Mouse (Mus musculus) thymus, adult 18-20 months (tissue): Measurements from ENCODE around the gene Gm39566.
"Not testable (repeated sequence)": the region's sequence is repeated elsewhere in the genome, so short reads cannot be mapped to it uniquely, and the experiment has no call there.

Experiments
- DNase-seq, 2 experiments: peaks; one replicate each; pipeline ENCODE4 v3.0.0; 2022; ENCODE audit warnings: mixed read lengths in 2 of 2

Gene Gm39566

DNA sequence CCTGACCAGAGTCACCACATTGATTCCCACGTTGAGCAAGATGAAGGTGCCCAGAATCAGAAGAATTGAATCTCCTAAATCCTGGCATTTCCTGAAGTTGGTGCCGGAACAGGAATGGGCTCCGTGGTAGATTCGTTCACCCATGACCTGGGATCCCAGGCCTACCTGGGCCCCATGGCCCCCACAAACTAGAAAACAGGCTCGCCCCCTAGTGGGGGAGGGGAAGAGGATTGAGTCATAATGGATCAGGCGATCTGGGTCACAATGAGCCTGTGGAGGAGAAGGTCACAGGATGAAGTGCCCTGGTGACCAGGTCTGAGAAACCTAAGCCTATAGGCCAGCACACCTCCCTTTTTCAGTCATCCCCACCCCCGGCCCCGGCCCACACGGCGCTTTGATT lies at the start of gene Gm39566:
Gene Gm39566, minus strand, starts transcription at position 144 of the 400 bp plus-strand sequence.
- DNase-seq = no peak

DNA sequence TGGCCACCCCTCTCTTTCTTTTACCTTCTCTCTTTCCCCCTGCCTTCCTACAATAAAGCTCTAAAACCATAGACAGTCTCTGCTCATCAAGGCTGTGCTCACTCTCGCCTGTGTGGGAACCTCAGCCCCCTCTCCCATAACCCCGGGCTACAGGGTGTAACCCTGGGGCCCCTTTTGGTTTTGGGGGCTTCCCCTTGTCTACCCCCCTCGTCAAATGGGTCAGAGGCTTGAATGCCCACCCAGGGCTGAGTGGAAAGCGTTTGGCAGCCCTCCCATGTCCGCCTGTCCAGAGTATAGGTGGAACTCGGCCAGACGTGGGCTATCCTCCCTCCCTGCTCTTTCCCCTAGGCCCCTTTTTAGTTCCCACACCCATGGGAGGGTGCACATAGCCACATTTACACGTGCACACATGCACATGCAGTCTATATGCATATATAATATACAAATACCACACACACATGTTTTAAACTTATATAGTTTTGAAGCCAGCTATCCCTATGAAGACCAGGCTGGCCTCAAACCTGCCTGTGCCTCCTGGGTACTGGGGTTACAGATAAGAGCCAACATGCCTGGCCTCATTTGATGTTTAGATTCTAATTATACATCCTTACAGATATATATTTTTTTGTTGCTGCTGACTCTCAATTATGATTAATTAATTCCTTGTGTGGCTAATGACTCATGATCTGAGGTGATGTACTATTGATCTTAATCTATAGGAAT lies 49.2 kb upstream of the Gm39566 start:
- no peak for DNase-seq

DNA sequence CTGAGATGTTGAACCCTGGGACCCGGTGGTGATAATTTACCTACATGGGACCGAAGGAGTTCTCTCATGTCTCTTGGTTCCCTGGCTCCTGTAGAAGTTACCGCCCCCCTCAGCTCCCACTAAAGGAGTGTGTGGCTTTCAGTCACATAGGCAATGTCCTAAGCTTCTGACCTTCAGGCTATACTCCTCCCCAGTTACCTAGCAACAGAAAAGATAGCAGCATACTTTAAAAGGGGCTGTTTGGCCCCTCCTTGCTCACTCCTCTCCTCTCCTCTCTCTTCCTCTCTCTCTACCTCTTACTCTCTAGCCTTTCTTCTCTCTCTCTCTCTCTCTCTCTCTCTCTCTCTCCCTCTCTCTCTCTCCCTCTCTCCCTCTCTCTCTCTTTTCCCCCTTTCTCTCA lies 48.6 kb upstream of the Gm39566 start:
- not testable (repeated sequence) for DNase-seq

DNA sequence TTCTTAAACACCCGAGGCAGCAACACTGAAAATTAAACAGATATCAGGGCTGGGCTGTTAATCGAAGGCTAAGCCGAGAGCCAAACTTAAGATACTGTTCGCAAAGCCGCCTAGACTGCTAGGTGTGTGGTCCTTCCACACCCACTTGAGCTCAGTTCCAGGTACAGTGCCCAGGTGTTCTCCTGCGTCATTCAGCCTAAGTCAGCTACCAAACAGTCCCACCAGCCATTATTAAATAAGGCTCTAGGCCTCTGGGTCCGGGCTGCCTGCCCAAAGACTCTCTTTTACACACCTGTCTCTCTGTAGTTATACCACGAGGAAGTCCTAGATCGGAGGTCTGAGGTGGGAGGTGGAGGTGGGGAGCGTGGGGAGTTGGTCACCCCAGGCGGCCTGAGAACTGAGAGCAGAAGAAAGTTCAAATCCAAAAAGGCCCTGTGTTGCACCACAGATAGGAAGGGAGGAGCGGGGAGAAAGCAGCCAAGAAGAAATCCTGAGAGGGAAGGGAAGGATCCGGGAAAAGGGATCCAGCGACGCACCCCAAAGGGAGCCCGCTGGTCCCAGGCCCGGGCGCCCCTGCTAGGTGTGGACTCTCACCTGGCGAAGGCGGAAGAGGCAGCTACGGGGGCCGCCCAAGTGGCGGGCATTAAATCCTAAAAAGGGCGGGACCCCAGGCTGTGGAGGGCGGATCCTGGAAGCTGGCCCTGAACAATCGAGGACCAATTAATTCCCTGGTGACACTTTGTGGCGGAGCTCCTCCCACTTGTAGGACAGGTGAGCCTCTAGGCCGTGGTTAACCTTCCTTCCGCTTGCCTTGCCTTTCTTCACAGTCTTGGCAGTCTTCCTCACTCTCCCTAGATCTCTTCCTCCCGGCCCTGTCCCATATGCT lies 43.3 kb upstream of the Gm39566 start, which contains the start of gene Tnk1:
Gene Tnk1, minus strand, starts transcription at position 618 of the 886 bp plus-strand sequence.
- no peak for DNase-seq

DNA sequence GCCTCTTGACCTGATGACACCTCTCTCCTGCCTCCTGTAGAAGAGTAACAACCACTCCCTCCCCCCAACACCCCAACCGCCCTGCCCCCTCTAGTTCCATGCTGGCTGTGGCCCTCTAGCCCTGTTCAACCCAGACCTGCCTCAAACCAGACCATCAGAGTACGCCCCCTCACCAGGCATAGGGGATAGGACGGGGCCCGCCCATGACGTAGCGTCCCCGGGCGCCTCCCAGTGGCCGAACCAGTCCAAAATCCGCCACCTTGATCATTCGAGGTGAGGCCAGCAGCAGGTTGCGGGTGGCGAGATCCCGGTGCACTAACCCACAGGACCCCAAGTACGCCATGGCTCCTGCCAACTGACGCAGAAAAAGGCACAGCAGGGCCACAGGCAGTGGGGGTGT lies 40.2 kb upstream of the Gm39566 start:
- DNase-seq = peak in 1 of 2 experiments; percentile 31

DNA sequence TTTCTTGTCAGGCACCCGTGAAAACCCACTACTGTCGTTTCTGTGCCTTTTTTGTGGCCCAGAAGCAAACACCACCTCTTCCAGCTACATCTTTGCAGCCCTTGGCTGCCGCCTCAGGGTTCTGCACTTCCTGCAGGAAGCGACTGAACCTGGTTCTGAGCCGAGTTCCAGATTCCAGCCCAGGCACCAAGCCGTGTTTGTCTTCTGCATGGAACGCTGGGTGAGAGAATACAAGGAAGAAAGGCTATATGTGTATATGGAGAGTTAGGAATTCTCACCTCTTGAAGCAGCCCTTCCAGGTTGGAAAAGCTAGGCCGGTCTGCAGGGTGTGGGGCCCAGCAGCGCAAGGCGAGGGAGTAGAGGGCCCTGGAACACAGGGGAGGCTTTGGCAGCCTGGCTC lies 39.6 kb upstream of the Gm39566 start:
- DNase-seq = no peak

DNA sequence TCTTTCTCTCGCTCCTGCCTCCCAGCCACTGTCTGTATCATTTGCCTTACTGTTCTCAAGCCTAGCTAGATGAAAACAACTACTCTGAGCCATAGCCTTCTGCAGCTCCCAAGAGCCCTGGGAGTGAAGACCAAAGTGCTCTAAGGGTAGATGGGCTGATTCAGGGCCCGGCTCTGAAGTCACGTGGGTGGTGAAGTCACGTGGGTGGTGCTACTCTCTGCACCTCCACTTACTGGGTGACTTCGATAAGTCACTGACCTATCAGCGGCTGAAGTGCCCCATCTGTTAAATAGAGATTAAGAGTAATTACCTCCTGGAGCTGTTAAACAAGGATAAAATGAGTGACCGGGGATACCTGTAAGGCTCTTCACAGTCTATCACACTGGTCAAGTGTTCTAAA lies 38.9 kb upstream of the Gm39566 start:
- DNase-seq = no peak

DNA sequence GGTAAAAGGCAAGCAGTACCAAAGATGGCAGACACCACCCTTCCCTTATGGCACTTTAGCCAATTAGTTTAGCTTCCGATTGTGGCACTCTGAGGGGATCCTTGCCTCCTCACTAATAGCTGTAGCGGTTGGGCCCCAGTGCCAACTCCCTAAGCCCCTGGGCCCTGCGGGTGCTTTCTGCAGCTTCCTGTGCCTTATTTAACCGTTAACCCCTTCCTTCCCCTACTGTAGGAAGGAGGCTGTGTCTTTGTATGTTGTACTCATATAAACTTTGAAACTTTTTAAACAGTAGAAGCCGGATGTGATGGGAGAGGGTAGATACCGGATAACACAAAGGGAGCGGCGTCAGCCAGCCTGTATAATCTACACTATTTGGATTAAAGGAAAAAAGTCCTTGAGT lies 35.7 kb upstream of the Gm39566 start:
- no peak for DNase-seq

DNA sequence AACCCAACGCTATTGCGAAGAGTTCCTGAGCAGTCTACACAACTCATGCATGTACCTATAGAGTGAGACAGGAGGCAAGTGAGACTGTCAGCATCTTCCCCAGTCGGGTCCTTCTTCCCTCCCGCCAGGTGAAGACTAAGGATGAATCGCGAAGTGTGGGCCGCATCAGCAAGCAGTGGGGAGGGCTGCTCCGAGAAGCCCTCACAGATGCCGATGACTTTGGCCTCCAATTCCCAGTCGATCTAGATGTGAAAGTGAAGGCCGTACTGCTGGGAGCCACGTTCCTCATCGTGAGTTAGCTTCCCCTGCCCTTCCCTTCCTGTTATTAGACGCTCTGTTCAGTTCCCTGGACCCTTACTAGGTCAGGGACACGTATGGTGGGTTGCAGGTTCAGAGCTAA lies 34.8 kb upstream of the Gm39566 start:
- no peak for DNase-seq

DNA sequence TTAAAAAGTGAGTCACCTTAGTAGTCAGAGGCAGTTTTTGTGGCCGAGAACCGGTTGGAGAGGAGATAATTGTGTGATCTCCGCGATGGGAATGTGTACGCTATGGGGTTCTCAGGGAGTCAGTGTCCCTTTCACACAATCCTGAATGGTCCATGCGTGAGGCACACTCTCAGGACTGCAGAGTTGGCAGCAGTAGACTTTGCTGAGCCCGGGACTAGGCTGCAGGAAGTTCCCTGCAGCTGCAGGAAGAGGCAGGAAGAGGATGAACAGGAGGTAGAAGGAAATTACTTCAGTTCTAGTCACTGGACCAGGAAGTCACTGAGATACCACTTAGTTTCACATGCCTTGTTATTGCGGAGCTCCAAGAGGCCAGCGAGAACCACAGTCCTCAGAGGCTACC lies 34.0 kb upstream of the Gm39566 start:
- no peak for DNase-seq

DNA sequence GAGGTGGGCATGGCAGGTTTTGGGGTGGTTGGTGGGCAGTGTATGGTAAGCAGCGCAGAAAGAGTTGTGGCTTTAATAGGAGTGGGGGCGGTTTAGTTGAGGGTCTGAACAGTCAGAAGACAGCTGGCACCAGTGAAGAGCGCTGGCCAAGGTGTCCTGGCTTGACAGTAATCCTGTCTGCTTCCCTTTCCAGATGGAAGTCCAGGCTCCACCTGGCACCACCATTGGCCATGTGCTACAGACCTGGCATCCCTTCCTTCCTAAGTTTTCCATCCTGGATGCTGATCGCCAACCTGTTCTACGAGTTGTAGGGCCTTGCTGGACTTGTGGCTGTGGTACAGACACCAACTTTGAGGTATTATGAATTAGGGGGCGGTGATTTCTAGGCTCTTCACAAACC lies 32.9 kb upstream of the Gm39566 start:
- no peak for DNase-seq

DNA sequence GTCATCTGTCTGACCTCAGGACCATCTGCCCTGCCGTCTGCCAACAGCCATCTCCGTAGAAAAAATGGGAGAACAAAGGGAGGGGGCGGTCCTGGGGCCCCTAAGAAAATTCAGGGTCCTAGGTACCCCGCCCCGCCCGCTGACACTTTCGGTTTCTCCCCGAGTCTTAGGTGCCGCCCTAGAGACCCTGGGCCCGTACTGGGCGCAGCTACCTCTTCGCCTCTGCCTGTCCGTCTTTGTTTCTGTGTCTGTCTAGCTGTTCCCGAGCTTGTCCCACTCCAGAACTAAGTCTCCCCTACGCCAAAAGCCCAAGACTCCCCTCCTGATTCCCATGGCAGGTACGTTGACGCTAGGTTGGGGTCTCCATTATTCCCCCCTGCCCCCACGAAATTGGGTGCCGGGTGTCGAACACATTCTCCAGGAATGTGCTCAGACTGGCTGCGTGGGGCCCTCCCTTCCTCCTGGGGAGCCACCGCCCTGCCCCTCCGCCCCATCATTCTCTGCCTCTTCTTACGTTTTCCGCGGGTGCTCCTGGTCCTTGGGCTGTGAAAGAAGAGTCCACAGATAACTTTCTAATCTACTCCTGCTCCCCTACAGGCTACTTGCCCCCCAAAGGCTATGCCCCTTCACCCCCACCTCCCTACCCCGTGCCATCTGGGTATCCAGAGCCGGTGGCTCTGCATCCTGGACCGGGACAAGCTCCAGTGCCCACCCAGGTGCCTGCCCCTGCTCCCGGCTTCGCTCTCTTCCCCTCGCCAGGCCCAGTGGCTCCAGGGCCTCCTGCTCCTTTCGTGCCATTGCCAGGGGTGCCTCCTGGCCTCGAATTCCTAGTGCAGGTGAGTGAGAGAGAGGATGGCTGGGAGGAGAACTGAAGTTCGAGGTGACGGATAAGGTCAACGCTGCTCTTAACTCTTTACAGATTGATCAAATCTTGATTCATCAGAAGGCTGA lies 31.9 kb upstream of the Gm39566 start:
- no peak for DNase-seq

DNA sequence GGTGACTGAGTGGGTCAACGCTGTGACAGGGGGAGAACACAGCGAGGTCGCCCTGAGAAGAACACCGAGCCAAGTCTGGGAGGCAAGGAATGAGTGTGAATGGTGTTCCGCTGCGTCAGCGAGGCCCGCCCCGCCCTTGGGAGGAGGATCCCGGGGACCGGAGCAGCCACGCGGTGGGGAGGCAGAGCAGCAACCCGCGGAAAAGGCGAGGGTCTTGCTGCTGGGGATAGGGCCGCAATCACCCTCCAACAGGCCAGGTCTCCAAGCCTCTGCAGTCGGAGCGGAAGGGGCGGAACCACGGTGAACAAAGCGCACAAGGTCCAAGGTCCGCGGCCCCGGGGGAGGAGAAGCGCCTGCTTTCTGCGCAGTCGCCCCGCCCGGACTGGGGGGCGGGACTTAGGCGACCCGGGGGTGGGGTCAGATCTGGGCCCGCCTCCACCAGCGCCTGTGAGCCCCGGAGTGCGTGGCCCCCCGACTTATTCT lies 31.1 kb upstream of the Gm39566 start, which contains the start of gene Plscr3:
Gene Plscr3, plus strand, starts transcription at position 179 of the 483 bp plus-strand sequence.
- DNase-seq = peak; percentile 85 to 87

DNA sequence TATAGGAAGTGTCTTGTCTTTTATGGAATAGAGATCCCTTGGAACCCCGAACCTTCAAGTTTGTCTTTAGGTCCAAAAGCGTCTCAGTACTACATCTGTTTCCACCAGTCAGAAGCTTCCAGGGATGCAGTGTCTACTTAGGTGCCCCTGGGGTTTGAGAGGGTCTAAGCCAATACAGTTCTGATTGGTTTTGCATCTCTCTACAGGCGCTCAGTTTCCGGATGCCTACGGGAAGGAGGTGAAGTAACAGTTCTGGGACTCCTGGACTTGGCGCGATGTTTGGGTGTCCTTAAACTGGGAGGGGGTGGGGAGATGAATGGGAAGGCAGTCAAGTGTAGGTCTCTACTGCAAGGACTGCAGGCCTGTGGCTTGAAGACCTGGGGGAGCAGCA lies 23.6 kb upstream of the Gm39566 start:
- DNase-seq = no peak

DNA sequence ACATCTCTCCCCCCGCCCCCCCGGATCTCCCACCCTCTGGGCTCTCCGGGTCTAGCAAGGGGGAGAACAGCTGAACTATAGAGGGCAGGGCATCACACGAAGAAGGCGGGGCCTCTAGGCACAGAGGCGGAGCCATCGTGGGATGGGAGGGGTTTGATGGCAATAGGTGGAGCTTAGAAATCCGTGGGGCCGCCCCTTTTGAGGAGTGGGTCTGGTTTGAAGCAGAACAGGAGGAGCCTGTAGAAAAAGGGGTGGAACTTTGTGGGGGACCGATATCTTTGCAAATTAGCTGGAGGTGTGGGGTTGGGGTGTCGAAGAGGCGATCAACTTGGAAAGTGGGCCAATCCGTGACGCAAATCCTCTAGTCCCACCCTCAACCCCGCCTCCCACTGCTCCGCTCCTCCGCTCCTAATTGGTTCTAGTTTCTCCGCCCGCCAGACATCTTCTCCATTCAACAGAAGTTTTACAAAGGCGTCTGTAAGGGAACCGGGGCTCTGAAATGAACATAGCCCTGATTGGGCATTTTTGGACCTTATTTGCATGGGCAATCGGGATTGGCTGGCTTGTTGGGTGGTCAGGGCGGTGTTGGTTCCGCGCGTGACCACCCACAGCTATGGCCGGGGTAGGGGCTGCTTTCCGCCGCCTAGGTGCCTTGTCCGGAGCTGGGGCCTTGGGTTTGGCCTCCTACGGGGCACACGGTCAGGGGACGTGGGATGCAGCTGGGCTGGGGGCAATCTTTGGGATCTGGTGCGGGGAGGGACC lies 23.0 kb upstream of the Gm39566 start, which contains the start of gene Tmem256:
Gene Tmem256, plus strand, starts transcription at position 563 of the 762 bp plus-strand sequence.
- DNase-seq = peak; percentile 78 to 89

DNA sequence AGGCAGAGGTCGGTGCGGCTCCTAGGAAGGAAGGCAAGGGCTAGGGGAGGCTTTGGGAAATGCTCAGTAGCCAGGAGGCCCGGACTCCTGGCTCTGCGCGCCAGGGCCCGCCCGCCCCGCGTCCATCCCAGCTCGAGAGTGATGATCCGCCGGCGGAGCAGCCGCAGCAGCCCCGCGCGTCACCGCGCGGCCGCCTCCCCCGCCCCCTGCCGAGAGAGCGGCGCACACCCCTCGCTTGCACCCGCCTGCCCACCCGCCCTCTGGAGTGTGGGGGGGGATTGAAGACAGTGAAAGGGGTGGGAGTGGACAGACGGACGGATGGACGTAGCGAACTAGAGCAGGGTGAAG lies 22.5 kb upstream of the Gm39566 start, which contains the start of gene Nlgn2:
Gene Nlgn2, minus strand, starts transcription at position 181 of the 348 bp plus-strand sequence.
- DNase-seq = no peak

DNA sequence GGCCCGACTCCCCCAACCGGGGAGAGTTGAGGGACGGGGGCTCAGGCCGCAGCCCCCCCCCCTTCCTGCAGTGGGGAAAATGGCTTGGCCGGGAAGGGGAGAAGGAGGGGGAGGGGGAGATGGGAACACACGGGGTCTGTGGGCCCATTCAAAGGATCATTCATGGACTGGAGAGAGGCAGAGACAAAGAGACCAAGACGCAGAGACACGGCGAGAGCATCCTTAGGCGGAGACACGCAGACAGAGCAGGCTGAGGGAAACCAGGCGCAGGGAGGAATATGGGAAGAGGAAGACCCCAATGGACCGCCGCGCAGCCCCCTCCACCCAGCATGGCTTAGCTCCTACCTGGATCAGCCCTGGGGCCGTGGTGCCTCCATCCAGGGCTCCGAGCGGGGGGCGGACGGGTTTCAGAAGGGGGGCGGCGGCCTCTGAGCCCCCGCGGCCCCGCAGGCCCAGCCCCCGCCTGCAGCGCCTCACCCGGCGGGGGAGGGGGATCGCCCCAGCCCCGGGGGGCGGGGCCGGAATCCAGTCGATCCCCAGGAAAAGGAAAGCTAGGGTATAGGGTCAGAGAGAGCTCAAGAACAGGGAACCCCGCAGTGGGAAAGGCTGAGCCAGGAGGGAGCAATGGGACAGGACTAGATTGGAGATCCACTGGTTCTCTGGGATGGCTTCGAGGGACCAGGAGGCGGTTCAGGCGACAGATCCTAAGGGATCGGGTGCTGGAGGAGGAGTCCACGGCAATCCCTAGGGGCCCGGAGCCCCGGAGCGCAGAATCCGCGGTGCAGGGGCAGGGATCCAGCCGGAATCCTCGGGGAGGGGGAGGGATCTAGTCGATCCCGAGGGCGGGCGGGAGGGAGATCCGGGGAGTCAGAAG lies 21.8 kb upstream of the Gm39566 start:
- DNase-seq = no peak

DNA sequence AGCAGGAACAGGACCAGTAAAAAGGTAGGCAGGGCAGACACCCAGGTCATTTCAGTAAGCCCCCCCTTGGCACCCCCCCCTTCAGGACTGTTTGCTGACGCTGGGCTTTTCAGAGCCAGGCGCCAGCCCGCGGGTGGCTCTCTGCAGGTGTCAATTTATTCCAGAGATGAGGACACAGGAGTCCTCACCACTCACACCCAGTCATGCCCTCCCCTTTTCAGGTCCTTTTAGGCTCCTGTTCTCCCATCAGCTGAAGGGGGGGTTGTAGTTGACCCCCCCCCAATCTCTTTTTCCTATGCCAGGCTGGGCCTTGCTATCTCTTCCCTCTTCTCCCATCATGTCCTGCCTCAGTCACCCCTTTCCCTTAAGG lies 20.9 kb upstream of the Gm39566 start:
- DNase-seq = no peak

DNA sequence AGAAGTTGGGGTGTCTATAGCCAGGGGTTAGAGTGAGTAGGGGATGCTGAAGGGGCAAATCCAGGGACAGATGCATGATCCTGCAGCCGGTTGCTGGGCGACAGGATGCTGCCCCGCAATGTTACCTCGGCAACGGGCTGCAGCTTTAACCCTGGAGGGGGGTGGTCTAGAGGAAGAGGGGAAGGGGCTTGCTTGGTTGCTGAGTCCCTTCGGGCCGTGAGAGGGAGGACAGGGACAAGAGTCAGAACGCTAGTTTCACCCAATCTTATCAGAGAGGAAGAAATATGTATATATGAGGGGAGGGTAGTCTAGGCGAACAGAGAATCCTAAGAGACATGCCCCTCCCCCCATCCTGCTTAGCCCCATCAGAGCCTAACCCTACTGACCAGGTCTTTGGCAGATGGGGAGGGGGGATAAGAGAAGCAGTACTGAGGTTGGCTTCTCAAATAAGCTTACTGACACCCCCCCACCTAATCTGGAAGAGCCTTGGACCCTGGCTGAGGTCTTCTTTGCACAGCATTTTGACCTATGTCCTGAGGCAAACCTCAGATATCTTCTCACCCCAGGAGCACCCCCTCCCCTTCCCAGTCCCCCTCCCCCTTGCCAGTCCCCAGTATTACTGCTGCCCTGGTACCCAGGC lies 20.3 kb upstream of the Gm39566 start:
- no peak for DNase-seq

DNA sequence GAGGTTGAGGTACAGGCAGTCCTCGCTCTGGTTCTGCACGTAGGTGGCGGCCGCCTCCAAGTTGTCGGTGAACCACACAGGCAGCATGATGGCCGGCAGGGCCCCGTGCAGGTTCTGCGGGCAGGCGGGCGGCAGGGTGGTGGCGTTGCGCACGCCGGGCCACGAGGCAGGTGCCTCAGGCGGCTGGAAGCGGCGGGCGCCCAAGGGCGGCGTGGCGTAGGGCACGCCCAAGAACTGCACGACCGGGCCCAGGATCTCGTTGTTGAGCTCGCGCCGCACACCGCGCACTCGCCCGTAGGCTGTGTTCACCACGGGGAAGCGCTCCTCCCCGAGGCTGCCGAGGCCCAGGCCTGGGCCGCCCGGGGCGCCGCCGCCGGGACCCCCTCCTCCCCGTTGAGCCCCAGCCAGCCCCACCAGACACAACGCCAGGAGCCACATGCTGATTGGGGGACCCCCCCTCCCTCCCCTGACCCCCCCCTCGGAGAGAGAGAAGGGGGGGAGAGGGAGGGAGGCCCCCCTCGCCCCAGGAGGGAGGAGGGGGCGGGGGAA lies 19.0 kb upstream of the Gm39566 start:
- peak in 1 of 2 experiments; percentile 37 for DNase-seq
